Comparison of ENCODE assay signal across 8 mouse cellular contexts in the genomic region with DNA sequence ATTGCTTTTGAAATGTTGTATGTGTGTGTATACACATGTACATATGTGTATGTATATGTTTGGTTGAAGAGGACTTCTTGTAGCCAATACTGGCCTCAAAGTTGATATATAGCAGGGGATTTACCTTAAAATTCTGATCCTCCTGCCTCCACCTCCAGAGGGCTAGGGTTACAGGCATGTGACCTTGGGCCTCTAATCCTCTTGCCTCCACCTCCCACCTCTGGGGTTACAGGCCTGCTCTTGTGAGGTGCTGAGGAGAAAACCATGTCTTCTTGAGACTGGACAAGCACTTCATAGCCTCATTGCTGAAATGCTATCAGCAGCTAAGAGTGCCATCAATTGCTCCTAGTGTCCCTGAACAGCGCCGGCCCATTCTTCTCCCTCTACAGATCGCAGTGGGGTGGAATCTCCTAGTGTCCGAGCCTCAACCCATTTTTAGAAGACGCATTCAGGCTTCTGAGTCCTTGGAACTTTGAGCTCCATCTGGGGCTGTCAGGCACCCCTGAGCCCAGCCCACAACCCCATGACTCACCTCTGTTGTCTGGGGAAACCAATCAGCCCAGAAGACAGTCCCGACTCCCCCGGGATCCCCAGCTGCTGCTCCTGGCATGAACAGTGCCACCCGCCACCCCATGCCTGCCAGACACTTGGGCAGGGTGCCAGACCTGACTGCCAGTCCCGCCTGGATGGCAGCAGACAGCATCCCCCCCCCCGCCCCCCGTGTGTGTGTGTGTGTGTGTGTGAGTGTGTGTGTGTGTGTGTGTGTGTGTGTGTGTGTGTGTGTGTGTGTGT. TPM values are rescaled to one million over a fixed set of nuclear protein-coding genes. Genes with fewer than 3 reads are reported as not detected.
DNase-seq lines count a peak whose midpoint lies in the region; ATAC-seq lines count a peak whose summit lies in the region.

No protein-coding gene starts in this region.

- H3K9ac ChIP-seq in midbrain, embryonic 15.5 days: no peak overlapping the region
- H3K9ac ChIP-seq in stomach, embryonic 16.5 days (ENCODE audit: low read length): no peak overlapping the region

- DNase-seq in adipocyte (ENCODE audit: low spot score): peak; percentile 43
- DNase-seq in cerebellum, postnatal 25 days: peak; percentile 67 to 82
- peak; percentile 68 for DNase-seq in gastrocnemius, postnatal 25 days
- peak; percentile 87 to 88 for DNase-seq in left cerebral cortex, adult 18-20 months (ENCODE audit: low spot score in 2 of 2)
- DNase-seq in spleen, postnatal 4 days (ENCODE audit: low spot score in 2 of 2): no peak

- H3K4me3 ChIP-seq in midbrain, embryonic 15.5 days: no peak overlapping the region
- no peak overlapping the region for H3K4me3 ChIP-seq in stomach, embryonic 16.5 days (replicated peaks; ENCODE audit: low read length)

- no peaks in the 10 kb centered on the region for H3K9me3 ChIP-seq in midbrain, embryonic 15.5 days
- H3K9me3 ChIP-seq in stomach, embryonic 16.5 days (replicated peaks; ENCODE audit: control insufficient read depth, low read length): no peaks in the 10 kb centered on the region

- no peaks in the 10 kb centered on the region for H3K36me3 ChIP-seq in midbrain, embryonic 15.5 days (replicated peaks)
- H3K36me3 ChIP-seq in stomach, embryonic 16.5 days (ENCODE audit: control insufficient read depth, insufficient read depth, low read length): no peaks in the 10 kb centered on the region

- H3K4me1 ChIP-seq in midbrain, embryonic 15.5 days: peaks cover 15% of the 10 kb centered on the region
- H3K4me1 ChIP-seq in stomach, embryonic 16.5 days (ENCODE audit: control insufficient read depth, insufficient read depth, low read length): peaks cover 4% of the 10 kb centered on the region; the same call in 1 of the 2 replicates

- no peaks in the 10 kb centered on the region for H3K27me3 ChIP-seq in midbrain, embryonic 15.5 days (replicated peaks)
- no peaks in the 10 kb centered on the region for H3K27me3 ChIP-seq in stomach, embryonic 16.5 days (ENCODE audit: control insufficient read depth, insufficient read depth, low read length)

- peak overlapping the region; percentile 45; the same call in 1 of the 2 replicates for H3K4me2 ChIP-seq in midbrain, embryonic 15.5 days
- 0 out of 2 replicates have a peak overlapping the region, but pooled peaks have one; percentile 4 for H3K4me2 ChIP-seq in stomach, embryonic 16.5 days (ENCODE audit: low read depth, low read length)

- H3K27ac ChIP-seq in midbrain, embryonic 15.5 days: peak overlapping the region; percentile 36; the same call in 1 of the 2 replicates
- no peak overlapping the region for H3K27ac ChIP-seq in stomach, embryonic 16.5 days (ENCODE audit: low read length)

- ATAC-seq in inflammation-experienced regulatory T-cells, adult 6 months: peak; percentile 28
- peak; percentile 86 for ATAC-seq in midbrain, embryonic 15.5 days (replicated peaks)
- peak; percentile 83 for ATAC-seq in stomach, embryonic 16.5 days (ENCODE audit: insufficient read depth, low FRiP score)

- 29% methylated on average over 11 of the region's 11 CpGs for WGBS in midbrain, embryonic 15.5 days
- 36% methylated on average over 11 of the region's 11 CpGs for WGBS in stomach, embryonic 16.5 days

RNA-seq across cellular contexts. Expression of a gene that starts 30.6 kb away (rescaled TPM):
- 10 to 100 TPM; 18.2 to 19.2 TPM for total RNA-seq in gastrocnemius, postnatal 25 days (2021)
- 10 to 100 TPM in 2 of 3 experiments, 1 to 10 TPM in 1; 4.5 to 16.3 (median 12.8) TPM for polyA plus RNA-seq in inflammation-experienced regulatory T-cells, adult 6 months (2017; shearing (Covaris generic))
- total RNA-seq in left cerebral cortex, adult 18-20 months (2021): 10 to 100 TPM; 45.8 to 49.9 TPM
- polyA plus RNA-seq in midbrain, embryonic 15.5 days (2015; fragmentation: Nextera tagmentation; extraction: Ambion mirVana): 4.1 and 4.6 TPM in 2 replicates
- polyA plus RNA-seq in stomach, embryonic 16.5 days (2015; fragmentation: Nextera tagmentation; extraction: Ambion mirVana): 7.2 and 7.4 TPM in 2 replicates

Comparison
In these comparisons a context has a peak if more than half of its experiments do, and no peak if none do; other contexts are left out.
1. DNase-seq: peak in adipocyte (single experiment), cerebellum, postnatal 25 days (2 of 2), gastrocnemius, postnatal 25 days (single experiment) and left cerebral cortex, adult 18-20 months (2 of 2); none in spleen, postnatal 4 days (0 of 2).
2. ATAC-seq: peak in every context shown above with its lines; median percentile 86 in midbrain, embryonic 15.5 days; 83 in stomach, embryonic 16.5 days; 28 in inflammation-experienced regulatory T-cells, adult 6 months.